Mouse (Mus musculus): ENCODE measurements around the gene Pck2.

Gene Pck2

DNA sequence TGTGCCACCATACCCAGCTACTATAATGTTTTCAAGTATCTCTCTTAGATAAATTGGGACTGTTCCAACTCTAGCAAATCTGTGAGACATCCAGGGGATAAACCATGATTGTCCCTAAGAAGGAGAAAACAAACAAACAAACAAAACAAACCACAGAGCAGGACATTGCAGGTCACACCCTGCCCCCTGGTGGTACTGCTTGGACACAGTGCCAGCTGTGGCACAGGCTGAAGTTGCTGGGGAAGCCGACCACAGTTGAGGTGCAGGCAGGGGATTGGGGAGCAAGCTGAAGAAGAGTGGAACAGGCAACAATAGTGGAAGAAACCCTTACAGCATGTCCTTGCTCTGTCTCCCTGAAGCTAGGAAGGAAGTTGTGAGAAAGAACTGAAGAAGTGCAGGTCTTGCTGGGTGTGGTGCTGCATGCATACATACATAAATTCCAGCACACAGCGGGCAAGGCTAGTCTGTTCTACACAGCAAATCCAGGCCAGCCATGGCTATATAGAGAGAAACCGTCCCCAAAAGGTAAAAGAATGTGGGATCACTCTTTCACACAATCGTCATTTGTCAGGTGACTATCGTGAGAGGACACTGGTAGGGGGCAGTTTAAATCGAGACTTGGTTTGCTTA lies 3.8 kb upstream of the Pck2 start:
- peak; percentile 20 for DNase-seq

DNA sequence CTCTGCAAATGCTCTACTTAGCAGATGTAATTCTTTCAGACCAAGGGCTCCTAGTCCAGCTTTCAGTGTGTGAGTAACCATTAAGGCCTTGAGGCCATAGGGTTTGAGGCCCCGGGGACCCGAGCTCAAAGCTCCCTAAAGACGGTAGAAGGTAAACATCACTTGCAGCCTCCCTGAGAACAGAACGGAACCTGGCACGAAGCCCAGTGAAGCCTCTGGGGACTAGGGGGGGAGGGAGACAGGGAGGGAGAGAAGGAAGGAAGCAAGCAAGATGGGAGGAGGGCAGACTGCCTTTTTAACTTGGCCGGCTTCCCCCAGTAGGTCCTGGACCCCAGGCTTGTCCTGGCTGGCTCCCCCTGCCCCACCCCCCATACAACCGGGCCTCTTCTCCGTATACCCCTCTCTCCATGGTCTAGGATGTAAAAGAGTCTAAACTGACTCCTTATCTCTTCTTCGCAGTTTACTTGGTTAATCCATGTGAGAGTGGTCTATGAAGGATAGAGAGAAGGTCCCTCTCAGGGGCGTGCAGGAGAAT lies 788 bp downstream of the Pck2 start:
- peak; percentile 57 for DNase-seq

- no peak for DNase-seq
Observed at GRCm38 (mm10) chr14:55542268-55542667, 2.2 kb downstream of the Pck2 start.

- DNase-seq, result no peak
Observed at GRCm38 (mm10) chr14:55544334-55544733, 4.3 kb downstream of the Pck2 start.

GRCm38 (mm10) chr14:55550191-55550590 lies 10.1 kb downstream of the Pck2 start:
- DNase-seq, result no peak

GRCm38 (mm10) chr14:55551347-55551746 lies 11.3 kb downstream of the Pck2 start:
- no peak for DNase-seq

DNA sequence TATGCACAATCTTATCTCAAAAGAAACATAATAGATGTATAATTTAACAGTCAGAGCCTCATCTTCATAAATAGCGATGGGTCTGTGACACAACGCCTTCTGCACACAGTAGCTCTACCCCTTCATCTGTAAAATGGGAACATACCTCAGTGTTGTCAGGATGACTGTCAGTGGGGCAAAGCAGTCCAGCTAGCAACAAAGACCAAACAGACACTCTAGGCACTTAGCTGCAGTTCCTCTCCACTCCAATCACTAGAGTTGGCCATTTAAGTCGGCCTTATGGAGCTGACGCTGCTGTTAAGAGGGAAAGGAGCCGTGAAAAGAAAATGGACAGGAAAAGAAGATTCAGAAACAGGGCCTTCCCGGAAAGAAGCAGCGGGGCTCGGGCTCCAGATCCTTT lies 11.7 kb downstream of the Pck2 start:
- DNase-seq, result no peak

DNA sequence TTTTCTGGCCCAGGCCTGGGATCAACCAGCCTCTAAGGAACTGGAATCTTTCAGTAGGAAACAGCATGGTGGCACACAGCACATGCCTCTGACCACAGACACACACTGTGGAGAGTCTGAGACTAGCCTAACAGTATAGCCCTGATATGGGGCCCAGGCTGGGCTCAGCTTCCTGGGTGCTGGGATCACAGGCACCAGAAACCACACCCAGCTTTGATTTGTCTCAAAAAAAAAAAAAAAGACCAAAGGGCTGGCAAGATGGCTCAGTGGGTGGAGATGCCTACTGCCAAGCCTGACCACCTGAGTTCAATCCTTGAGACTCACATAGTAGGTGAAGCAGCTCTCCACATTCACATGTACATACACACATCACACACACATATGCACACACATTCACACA lies 14.6 kb downstream of the Pck2 start:
- no peak for DNase-seq

DNA sequence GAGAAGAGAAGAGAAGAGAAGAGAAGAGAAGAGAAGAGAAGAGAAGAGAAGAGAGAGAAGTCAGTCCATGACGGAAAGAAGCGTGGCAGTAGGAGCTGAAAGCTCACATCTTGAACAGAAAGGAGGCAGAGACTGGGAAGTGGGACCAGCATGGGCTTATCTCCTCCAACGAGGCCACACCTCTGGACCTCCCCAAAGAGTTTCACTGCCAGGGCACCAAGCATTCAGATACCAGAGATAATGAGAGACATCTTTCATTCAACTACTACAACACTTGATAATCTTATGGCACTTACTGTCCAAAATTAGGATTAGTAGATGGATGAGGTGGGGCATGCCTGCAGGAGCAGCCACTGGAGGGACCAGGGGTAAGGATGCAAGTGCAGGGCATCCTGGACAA lies 15.7 kb downstream of the Pck2 start:
- no peak for DNase-seq

GRCm38 (mm10) chr14:55557003-55557402 lies 16.9 kb downstream of the Pck2 start:
- DNase-seq, result peak; percentile 89

DNA sequence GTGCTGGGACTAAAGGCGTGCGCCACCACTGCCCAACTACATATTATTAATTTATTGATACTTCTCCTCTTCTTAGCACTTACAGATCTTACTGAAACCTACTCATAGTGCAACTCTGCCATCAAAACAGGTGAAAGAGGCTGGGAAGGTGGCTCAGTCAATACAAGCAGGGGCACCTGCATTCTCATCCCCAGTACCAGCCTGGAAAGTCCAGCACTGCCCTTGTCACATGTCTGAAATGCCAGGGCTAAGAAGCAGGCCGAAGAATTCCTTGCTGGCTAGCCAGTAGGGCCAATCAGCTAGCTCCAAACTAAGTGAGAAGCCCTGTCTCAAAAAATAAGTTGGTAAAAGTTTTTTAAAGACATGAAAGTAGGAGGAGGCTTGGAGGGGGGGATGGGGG lies 17.5 kb downstream of the Pck2 start:
- DNase-seq, result peak; percentile 42

GRCm38 (mm10) chr14:55558740-55559448 lies 18.8 kb downstream of the Pck2 start:
- no peak for DNase-seq

GRCm38 (mm10) chr14:55559799-55560201 lies 19.7 kb downstream of the Pck2 start, which contains the start of gene Dcaf11:
TSS of gene Dcaf11 (plus strand) at chr14:55560006.
- peak; percentile 97 for DNase-seq

DNA sequence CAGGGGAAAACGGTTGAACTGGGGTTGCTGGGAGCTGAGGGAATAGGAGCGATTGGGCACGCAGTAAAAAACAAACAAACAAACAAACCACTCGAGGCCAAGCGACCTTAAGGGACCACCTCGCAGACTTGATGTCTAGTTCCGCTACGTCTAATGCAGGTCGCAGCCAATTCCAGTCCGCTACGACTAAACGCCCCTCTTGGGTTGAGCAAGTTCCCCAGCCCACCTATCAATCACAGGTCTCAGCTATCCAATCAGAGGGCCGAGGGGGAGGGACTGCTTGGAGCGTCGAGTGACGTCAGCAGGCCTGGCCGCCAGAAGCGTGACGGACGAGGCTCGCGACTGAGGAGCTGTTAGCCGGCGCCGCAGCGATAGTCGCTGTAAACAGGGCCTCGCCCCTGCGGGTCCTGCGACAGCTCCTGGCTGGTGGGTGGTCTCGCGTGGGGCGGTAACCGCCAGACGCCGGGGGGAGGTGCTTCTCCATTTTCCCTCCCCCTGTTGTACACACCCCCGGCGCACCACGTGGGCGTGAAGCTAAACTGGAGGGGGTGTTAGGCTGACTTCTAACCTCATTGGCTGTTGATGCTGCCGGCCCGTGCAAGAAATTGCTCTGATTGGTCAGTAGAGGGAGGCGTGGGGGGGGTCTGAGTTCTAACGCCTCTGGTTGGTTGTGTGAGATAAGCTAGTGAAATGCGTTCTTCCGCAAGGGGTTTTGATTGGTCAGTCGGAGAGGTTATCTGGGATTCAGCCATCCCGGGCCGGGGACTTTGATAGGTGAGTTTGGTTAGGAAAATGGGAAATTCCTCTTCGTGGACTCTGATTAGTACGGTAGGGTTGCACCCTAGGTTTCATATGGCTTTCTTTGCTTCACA lies 20.4 kb downstream of the Pck2 start, which contains the start of gene A730061H03Rik:
Gene A730061H03Rik, minus strand, starts transcription at position 205 of the 872 bp plus-strand sequence.
- DNase-seq, result peak; percentile 99

GRCm38 (mm10) chr14:55561860-55562259 lies 21.8 kb downstream of the Pck2 start:
- peak; percentile 47 for DNase-seq

- no peak for DNase-seq
Observed at GRCm38 (mm10) chr14:55563249-55563648, 23.2 kb downstream of the Pck2 start.

GRCm38 (mm10) chr14:55565748-55566147 lies 25.7 kb downstream of the Pck2 start:
- DNase-seq, result no peak

GRCm38 (mm10) chr14:55567496-55567895 lies 27.4 kb downstream of the Pck2 start:
- peak; percentile 64 for DNase-seq

GRCm38 (mm10) chr14:55570588-55570987 lies 30.5 kb downstream of the Pck2 start:
- no peak for DNase-seq

DNA sequence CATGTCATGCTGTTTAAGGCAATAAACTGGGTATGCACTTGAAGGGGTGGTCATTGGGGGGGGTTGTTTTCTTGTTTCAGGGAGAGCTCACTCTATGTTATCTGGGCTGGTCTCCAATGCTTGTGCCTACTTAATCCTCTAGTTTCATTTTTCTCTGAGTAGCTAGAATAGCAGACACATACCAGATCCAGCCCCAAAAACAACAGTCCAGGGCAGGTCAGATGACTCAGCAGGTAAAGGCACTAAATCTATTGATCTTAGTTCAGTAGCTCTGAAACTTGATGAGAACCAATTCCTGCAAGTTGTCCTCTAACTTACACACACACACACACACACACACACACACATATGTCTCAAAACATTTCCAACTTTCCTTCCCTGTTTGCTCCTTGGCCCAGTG lies 31.7 kb downstream of the Pck2 start:
- no peak for DNase-seq

DNA sequence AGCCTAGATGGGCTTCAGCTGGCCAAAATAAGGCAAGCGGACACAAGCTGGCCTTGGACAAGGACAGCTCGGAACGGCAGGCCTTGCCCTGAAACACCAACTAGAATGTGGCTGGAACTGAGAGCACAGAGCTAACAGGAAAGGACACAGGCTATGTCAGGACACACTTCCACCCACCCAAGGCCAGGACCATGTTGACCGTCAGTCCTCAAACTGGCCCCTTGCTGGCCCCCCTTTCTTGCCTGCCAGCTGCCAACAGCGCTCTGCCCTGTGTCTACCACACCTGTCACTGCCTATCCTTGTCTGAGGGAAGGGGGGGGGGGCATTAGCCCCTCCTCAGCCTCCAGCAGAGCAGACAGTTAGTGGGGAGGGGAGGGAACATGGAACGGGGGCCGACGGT lies 35.2 kb downstream of the Pck2 start, which contains the start of gene Fitm1:
Gene Fitm1, plus strand, starts transcription at position 316 of the 400 bp plus-strand sequence.
- DNase-seq, result no peak

DNA sequence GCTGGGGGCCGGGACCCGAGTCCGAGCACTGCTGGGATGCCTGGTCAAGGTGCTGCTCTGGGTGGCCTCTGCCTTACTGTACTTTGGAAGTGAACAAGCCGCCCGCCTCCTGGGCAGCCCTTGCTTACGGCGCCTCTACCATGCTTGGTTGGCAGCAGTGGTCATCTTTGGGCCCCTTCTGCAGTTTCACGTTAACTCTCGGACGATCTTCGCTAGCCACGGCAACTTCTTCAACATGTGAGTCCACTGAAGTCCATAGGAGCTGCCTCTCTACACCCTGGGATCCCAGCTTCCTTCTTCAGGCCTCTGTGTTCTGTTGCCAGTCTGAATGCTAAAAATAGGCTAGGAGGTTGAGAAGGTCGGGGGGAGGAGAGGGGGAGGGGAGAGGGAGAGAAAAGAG lies 35.6 kb downstream of the Pck2 start:
- DNase-seq, result peak; percentile 60

- DNase-seq, result no peak
Observed at GRCm38 (mm10) chr14:55576376-55576775, 36.3 kb downstream of the Pck2 start.

Data from kidney, adult 11 months (tissue).